Mouse (Mus musculus) thymus, postnatal 14 days (tissue): Measurements from ENCODE around the gene Ube2c.
A peak's percentile ranks its signal among the peaks of the same experiment; 100 is the strongest.

Experiments used
- DNase-seq: peaks from one replicate; pipeline ENCODE4 v3.0.0; 2021

Gene Ube2c

DNA sequence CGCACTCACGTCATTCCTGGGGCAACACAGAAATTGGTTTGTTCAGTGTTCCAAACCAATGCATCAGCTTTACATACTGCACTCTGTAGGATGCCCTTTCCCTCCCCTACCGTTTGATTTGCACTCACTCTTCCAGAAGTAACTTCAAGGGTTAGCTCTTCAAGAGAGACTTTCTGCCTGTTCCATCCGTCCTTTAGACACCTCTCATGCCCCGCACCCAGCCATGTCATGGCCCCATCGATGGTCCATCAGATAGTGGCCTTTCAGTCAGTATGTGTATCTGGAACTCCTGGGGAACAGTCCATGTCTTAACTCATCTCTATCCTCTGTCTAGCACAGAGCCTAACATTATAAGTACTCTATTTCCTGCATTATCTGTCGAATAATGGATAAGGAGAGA is 7.1 kb upstream of the Ube2c start:
- no peak for DNase-seq

DNA sequence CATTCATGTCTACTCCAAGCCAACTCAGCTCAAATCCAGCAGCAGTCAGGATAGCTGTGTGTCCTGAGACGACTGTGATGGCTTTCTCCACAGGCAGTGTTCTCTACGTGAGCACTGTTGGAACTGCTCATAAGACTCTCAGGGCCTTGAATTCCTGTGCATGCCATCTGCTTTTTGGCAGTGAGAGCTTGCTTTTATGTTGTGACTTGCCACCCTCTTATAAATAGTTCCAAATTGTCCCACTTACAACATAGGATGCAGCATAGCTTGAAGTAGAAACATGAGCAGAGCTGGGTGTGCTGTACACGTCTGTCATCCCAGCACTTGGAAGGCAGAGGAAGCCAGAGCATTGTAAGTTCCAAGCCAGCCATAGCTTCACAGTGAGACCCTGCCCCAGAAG is 3.9 kb upstream of the Ube2c start:
- no peak for DNase-seq

DNA sequence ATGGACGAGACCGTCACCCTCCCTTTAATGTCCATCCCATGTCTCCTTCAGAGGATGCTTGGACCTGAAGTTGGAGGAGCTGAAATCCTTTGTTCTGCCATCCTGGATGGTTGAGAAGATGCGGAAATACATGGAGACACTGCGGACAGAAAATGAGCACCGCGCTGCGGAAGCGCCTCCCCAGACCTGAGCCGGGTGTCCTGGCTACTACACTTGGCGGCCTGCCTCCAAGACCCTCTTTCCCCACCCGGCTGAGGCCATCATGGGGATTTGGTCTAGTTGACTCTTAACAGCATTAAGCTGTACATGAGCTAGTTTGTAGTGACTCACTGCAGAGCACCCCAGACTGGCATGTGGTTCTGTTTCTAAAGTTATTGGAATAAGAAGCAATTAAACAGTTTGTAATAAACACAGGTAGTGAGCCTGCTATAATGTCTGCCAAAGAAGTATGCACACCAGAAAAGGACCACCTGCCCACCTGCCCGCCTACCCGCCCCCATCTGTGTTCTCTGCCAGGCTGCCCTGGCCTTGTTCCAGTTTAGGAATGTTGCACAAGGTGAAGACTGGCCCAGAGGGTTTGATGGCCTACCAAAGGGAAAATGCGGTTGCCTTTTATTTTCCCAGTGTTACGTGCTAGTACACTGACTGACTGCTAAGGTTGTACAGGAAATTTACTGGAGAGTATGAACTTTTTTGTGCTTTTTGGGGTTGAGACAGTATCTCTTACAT is 1.7 kb upstream of the Ube2c start:
- no peak for DNase-seq

DNA sequence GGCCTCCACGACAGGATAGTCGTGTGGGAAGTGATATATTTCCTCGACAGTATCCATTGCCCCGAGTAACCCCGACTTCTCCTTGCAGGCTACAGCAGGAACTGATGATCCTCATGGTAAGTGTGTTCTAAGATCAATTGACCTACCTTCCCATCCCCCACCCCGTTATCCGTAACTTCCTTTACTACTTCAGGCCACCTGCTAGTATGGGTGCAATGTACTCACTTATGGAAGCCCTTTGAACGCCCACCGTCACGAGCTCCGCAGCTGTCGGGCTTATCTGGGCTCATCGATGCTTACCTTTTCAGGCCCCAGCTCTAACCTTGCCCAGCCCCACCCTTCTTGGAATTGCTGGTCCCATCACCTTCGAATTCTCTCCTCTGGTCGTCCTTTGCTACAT is 581 bp downstream of the Ube2c start:
- DNase-seq: peak; percentile 42

DNA sequence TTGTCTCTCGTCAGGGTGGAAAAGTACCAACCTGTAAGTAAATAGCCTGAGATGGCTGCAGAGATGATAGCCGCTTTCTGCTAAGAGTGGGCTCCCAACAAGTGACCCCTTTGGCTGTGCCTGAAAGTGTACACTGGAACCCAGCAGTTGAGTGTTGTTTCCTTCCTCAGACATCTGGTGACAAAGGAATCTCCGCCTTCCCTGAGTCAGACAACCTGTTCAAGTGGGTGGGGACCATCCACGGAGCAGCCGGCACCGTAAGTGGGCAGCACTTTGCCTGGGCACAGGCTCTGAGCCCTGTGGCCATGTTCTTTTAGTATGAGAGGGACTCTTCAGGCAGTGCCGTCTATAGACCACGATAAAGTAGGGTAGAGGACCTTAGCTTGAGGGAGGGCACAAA is 1.4 kb downstream of the Ube2c start:
- no peak for DNase-seq

DNA sequence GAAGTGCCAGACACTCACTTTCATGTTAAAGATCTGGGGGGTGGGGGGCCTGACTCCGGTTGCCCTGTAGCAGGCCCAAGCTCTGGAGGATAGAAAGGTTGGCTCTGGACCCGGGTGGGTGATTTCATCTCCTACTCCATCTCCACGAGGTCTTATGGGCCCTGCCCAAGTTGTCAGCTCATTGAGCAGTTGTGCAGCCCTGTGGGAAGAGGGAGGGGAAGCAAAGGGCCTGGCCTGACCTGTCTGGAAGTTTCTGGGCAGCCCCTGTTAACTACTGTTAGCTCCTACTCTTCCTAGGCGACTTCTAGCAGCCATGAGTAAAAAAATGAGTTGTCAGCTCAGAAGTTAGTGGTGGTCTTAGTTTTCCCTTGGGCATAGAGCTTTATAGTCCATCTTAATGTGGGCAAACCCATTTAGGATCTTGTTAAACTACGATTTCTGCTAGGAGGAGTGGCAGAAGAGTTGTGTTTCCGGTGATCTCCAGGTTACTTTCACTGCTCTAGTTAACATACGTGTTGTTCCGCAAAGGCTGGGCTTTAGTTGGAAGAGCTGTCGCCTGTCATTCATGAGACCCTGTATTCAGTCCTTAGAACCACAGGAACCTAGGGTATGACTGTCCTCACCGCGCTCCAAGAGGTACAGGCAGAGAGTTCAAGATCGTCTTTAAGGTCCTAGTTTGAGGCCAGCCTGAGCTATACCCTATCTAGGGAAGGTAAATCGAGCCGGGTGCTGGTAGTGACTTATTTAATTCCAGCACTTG is 3.7 kb downstream of the Ube2c start:
- no peak for DNase-seq

DNA sequence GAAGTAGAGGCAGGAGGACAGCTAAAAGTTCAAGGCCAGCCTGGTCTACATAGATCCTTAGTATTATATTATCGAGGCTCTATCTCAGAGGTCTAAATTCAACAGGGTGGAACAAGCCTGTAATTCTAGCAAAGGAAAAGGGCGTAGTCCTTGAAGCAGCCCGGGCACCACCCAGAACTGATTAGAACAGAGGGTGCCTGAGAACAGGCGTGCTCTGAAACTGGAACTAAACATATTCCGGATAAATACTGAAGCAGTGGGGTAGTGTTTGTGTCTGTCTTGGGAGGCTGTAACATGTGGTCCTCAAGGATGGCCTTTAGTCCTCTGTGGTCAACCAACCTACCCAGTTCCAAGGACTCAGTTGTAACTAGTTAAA is 4.3 kb downstream of the Ube2c start:
- no peak for DNase-seq

DNA sequence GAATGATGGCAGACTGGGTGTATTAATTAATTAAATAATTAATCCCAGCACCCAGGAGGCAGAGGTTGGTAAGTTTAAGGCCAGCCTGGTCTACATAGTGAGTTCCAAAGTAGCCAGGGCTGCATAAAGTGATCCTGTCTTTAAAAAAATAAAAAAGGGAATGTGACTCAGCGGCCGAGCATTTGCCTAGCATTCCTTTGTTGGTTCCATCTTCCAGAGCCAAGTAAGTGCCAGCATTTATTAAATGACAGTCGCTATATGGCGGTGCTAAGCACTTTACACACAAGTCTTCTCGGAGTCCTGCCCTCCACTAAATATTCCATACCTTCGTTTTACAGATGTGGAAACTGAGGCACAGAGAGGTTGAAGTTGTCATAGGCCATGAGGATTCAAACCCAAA is 6.4 kb downstream of the Ube2c start:
- no peak for DNase-seq

DNA sequence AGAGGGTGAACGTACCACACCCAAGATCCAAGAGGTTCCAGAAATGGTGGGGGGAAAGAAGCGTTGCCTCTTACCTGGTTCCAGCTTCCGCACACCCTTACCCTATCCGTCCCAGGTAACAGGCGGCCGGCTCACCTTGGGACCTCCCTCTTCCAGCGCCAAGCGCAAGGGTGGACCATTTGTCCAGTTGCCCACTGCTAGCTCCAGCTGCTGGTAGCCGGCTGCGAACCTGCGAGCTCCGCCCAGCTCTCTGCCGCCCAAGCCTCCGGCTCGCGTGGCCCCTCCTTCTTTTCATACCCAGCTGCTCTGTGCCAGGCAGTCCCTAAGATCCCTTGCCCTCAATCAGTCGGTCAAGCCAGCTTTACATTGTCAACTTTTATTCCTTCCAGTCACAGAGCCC is 7.1 kb downstream of the Ube2c start:
- no peak for DNase-seq

DNA sequence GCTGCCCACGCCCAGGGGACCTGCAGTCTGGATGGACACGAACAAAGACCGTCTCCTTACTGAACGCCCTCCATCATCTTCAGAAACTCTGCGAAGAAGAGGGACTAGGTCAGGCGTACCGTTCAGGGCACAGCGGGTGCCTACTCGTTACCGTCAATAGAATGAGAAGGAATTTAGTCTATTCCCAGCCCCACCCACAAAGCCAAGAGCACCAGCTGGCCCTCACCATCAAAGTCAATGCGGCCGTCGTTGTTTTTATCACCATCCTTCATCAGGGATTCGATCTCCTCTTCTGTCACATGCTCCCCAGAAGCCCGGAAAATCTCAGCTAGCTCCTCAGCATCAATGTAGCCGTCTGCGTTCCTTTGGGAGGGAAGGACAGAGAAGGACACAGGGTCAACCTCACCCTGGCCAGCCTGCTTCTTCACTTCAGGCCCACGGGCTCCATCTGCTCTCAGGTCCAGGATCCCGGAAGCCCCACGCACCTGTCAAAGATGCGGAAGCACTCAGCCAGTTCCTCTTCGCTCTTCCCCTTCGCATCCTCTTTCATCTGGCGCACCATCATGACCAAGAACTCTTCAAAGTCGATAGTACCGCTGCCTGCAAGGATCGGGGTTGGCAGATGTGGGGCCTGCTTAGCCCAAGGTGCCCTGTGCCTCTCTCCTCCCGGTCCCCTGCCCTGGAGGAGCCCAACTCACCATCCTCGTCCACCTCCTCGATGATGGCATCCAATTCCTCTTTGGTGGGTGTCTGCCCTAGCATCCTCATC is 7.7 kb downstream of the Ube2c start:
- DNase-seq: no peak

DNA sequence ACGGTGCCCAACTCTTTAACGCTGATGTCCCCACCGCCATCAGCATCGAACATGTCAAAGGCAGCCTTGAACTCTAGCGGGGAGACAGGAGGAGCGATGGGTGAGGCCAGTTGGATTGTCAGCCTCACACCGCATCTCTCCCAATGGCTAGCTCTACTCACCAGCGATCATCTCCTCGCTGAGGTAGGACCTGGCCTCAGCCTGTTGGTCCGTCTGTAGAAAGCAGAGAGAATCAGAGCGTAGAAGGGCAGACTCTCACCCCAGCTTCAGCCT is 8.3 kb downstream of the Ube2c start:
- no peak for DNase-seq

DNA sequence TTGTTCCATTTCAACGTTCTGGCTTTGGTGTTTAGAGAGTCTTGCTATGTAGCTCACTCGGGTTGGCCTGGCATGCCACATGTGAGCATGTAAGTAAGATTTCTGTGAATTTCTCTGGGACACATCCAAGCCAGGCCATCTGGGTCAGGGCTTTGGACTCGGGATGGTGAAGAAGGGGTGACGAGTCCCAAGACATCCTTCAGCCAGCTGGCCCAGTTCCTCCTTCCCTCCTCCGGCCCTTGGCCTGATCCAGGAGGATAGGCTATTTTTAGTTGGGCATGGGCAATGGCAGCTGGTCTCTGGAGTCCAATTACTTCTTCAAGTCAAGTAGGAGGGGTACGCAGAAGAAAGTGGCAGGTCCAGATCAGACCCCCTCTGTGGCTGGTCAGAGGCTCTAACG is 9.1 kb downstream of the Ube2c start:
- no peak for DNase-seq

DNA sequence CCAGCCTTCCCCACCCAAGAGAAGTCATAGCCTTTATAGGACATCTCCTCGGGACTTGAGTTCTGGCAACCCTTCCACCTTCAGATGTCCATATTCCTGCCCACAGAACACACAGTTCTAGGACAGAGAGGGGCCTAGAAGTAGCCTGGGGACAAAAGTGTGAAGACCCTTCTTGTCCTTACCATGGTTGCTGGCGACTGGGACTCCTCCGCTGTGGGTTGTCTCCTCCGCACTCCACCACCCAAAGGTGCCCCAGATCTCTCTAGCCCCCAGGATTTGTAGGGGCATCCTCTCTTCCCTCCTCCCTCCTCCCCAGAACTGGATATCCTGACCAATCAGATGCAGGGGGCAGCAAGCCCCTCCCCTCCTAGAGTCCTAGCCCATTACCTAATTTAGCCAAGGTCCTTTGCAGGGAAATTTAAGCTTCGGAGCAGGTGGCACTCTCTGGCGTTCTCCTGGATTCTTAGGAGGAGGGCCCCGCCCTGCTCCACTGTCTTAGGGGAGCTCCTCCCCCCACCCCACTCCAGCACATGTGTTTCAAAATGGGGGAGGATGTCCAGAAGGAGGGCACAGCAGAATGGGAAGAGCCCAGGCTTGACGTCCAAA is 9.9 kb downstream of the Ube2c start, which contains the start of gene Tnnc2:
Gene Tnnc2, minus strand, starts transcription at position 487 of the 606 bp plus-strand sequence.
- DNase-seq: no peak

DNA sequence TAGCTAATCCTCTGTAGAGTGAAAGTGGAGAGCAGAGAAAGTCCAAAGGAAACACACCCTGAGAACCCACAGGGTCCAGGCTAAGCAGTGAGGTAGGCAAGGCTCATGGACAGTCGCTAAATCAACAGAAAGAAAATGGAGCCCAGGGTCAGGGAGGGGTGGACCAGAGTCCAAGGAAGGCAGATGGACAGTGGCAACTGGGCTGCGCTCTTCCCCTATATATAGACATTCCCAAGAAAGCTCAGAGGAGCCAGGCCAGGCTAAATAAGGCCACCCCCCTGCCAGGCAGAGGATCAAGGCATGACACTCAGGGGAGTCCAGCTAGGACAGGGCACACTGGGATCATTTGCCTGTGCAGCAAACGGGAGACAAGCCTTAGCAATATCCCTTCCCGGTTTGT is 12.2 kb downstream of the Ube2c start:
- no peak for DNase-seq

DNA sequence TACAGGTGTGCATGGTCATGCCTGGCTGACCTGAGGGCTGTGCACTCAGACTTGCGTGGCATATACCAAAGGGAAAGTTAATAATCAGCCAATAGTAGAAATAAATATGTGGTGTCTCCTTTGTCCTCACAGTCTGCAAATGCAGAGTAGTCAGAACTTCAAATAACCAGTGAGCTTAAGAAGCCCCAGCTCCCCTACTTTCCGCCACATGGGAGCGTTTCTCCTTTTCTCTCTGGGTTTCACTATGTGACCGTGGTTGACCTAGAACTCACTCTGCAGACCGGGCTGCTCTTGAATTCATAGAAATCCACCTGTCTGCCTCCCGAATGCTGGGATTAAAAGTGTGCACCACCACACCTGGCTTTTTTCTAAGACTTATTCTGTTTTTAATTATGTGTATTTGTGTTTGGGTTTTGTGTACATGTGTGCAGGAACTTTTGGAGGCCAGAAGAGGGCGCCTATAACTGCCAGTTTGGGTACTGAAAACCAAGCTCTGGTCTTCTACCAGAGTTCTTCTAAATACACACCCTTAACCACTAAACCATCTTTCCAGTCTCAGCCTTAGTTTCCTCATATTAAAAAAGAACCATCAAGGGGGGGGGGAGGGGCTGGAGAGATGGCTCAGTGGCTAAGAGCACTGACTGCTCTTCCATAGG is 14.4 kb downstream of the Ube2c start:
- DNase-seq: no peak

DNA sequence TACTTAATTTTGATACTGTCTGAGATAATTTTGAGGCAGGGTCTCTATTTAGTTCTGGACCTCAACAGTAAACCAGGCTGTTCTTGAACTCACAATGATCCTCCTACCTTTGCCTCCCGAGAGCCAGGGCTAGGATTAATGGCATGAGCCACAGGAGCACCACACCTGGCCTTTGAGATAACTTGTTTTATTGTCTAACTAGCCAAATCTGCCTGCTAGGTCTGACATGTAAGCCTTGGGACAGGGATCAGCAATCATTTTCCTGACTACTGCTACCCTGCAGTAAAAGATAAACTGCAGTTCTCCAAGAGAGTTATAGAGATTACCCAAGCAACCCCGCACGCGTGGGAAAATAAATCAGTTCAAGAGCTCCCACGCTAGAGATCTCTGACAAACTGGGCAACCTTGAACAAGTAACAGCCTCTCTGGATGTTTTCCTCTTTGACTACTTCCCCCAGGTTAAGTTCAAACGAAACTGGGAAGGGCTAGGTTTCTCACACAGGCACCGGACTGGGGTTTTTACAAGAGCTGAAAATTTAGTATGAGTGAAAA is 15.2 kb downstream of the Ube2c start:
- DNase-seq: no peak

DNA sequence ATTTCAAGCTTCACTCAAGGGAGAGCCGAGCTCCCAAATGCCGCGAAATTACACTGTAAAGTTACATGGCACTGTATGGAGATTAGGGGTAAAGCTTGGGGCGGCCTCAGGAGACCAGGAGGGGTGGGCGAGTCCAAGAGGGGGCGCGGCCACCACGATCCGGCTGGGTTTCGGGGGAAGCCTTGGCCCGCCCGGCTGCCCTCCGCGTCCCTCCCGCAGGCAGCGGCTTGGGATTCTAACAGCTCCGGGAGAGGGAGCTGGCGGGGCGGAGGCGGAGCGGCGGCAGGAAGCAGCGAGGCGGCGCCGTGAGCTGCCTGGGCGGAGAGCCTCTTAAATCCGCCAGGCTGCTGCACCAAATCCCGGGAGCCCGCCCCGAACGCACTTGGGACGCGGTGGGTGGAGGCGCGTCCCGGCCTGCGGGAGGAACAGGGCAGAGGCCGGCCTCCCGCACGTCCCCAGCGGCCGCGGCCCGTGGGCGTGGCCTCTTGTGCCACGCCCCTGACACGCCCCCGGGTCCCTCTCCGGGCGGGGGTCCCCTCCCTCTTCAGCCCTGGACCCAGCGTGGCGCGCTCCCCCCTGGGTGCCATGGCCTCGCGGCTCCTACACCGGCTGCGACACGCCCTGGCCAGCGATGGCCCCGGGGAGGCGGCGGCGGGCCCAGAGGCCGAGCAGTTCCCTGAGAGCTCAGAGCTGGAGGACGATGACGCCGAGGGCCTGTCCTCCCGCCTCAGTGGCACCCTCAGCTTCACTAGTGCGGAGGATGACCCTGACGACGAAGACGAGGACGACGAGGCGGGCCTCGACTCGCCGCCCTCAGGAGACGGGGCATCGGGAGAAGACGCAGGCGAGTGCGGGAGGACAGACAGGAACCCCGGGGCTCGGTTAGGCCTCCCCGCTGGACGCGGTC is 16.0 kb downstream of the Ube2c start, which contains the start of gene Snx21:
Gene Snx21, plus strand, starts transcription at position 343 of the 907 bp plus-strand sequence.
- DNase-seq: peak; percentile 70

DNA sequence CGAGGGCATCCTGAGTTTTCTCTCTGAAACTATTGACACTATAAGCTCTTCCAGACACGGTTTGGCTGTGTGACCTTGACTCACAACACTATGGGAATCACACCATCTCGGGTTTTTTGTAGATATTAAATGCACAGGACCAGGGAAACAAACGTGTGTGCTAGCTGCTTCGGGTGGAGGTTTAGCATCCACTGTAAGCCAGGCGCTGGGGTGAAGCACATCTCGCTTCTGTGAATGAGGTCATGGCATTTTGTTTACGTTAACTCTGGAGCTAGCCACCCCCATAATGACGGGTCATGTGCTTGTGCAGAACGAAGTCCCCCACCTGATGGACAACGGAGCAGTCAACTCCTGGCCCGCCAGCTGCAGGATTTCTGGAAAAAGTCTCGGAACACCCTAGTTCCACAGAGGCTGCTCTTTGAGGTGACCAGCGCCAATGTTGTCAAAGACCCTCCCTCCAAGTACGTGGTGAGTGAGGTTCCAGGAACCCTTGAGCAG is 16.7 kb downstream of the Ube2c start:
- DNase-seq: no peak

DNA sequence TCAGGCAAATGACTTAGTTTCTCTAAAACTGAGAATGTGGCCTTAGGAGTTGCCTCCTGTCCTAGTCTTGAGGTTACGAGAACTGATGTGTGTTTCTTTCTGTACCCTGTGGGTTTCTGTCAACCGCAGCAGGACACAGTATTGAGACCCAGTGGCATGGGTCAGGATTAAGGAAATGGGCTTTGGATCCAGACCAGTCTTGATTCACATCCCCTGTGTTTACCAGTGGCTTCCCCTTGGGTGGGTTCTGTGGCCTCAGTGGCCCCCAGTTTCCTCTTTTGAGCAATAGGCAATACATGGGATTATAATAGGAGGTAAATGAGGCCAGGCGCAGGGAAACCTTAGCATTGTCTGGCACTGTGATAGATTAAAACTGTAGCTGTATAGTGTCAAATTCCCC is 17.3 kb downstream of the Ube2c start:
- DNase-seq: no peak

DNA sequence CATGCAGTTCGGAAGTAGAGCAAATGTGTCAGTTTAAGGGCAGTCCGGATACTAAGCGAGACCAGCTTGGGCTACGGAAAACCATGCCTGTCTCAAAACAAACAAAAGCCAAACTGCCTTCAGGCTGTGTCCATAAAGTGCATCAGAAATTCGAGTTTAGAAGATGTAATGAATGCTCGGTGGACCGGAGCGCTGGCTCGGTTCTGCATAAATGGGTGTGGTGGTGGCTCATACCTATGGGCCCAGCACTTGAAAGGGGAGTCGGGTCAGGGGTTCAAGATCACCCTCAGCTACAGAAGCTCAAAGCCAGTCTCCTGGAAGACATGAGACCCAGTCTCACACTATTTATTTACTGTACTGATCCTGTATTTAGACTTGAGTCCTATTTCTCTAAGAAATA is 18.1 kb downstream of the Ube2c start:
- no peak for DNase-seq

DNA sequence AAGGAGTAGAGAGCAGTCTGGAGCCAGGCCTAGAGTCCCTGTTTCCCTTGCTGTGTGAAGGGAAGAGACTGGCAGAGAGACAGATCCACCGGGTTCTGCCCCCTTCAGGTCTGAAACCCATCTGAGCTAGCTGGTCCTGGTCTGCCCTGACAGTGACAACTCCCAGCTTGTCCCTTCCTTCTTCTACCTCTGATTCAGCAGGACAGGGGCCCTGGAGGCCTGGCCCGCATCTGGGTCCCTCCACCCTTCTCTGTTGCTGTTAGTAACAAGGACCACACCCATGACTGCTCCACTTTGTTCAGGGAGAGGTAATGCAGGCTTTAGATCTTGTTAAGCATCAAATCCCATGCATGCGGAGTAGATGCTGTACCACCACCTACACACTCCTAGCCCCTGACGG is 18.7 kb downstream of the Ube2c start:
- DNase-seq: no peak

DNA sequence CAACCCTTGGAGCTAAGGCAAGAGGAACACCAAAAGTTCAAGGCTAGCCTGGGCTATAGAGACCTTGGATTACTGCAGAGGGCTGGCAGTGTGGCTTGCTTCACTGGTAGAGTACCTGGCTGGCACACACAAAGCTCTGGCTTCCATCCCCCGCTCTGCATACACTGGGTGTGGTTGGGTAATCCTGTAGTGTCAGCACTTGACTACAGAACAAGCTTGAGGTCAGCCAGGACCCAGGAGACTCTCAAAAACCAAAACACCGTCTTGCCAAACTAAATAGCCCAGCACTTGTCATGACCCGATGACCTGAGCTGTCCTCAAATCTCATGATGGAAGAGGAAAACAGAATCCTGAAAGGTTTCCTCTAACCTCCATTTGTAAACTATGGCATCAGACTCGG is 20.8 kb downstream of the Ube2c start:
- no peak for DNase-seq
